Mouse (Mus musculus) MEL (cell line): ENCODE measurements around the gene Pnpla5. TPM values are rescaled to one million over a fixed set of nuclear protein-coding genes. Genes with fewer than 3 reads are reported as not detected.

Experiments
- DNase-seq: peaks from one replicate; pipeline ENCODE4 v3.0.0; 2011; ENCODE audit warnings: low read depth, low spot score
- H3K27ac ChIP-seq: 2 replicates; pipeline ENCODE4 v1.5.1; 2012; ENCODE audit warnings: low read depth, mild to moderate bottlenecking, control low read depth, low read length, moderate library complexity; ENCODE audit not compliant: control insufficient read depth
- H3K27me3 ChIP-seq, 2 experiments: fragments of 150-350 bp in 1 of 2; sonication (generic) in 1 of 2; 2 replicates each; pipeline ENCODE4 v1.6.1; 2012; ENCODE audit warnings: low read length in 2 of 2, mild to moderate bottlenecking in 2 of 2, improper control_type of control experiment in 1 of 2, moderate library complexity in 1 of 2; ENCODE audit not compliant: insufficient read depth in 2 of 2, control insufficient read depth in 1 of 2
- H3K36me3 ChIP-seq, 2 experiments: 2 replicates each; pipeline ENCODE4 v1.6.1; 2012 to 2014; ENCODE audit warnings: low read length in 2 of 2, improper control_type of control experiment in 1 of 2, inconsistent platforms in 1 of 2, mild to moderate bottlenecking in 1 of 2; ENCODE audit not compliant: insufficient read depth in 2 of 2, control insufficient read depth in 1 of 2
- H3K4me1 ChIP-seq, 2 experiments: fragments of 150-350 bp in 1 of 2; sonication (generic) in 1 of 2; 2 replicates each; pipeline ENCODE4 v1.6.1; 2012; ENCODE audit warnings: low read length in 2 of 2, improper control_type of control experiment in 1 of 2, mild to moderate bottlenecking in 1 of 2; ENCODE audit not compliant: insufficient read depth in 2 of 2, control insufficient read depth in 1 of 2
- H3K4me3 ChIP-seq, 2 experiments: fragments of 150-350 bp in 1 of 2; sonication (generic) in 1 of 2; 2 replicates each; pipeline ENCODE4 v1.5.1; 2012; ENCODE audit warnings: low read depth in 2 of 2, low read length in 2 of 2, mild to moderate bottlenecking in 2 of 2, moderate library complexity in 2 of 2, control low read depth in 1 of 2, improper control_type of control experiment in 1 of 2; ENCODE audit not compliant: control insufficient read depth in 1 of 2, insufficient read depth in 1 of 2
- H3K79me2 ChIP-seq: 2 replicates; pipeline ENCODE4 v1.6.1; 2012; ENCODE audit warnings: mild to moderate bottlenecking, low read length, moderate library complexity; ENCODE audit not compliant: control insufficient read depth, poor library complexity, insufficient read depth
- H3K9ac ChIP-seq: 2 replicates; pipeline ENCODE4 v1.6.1; 2012; ENCODE audit warnings: low read depth, mild to moderate bottlenecking, control low read depth, low read length, moderate library complexity; ENCODE audit not compliant: control insufficient read depth, poor library complexity, severe bottlenecking
- H3K9me3 ChIP-seq: fragments of 150-350 bp; sonication (generic); replicated peaks from 2 replicates; pipeline ENCODE4 v1.6.1; 2012; ENCODE audit warnings: mild to moderate bottlenecking, low read length, improper control_type of control experiment, moderate library complexity; ENCODE audit not compliant: insufficient read depth
- BHLHE40 ChIP-seq: IDR thresholded peaks from 2 replicates; pipeline ENCODE4 v1.6.1; 2012; ENCODE audit warnings: low read depth, mild to moderate bottlenecking, inconsistent platforms, low read length, improper control_type of control experiment, borderline replicate concordance
- CHD2 ChIP-seq: IDR thresholded peaks from 2 replicates; pipeline ENCODE4 v1.6.1; 2011; ENCODE audit warnings: low read length, improper control_type of control experiment
- CTCF ChIP-seq, 3 experiments: IDR thresholded peaks in 2 of 3; conservative IDR thresholded peaks in 1 of 3; 2 replicates each; pipeline ENCODE4 v1.5.1; 2011 to 2012; ENCODE audit warnings: low read length in 3 of 3, low read depth in 2 of 3, mild to moderate bottlenecking in 2 of 3, improper control_type of control experiment in 1 of 3, inconsistent platforms in 1 of 3, mixed read lengths in 1 of 3, moderate library complexity in 1 of 3; ENCODE audit not compliant: control insufficient read depth in 1 of 3, insufficient read depth in 1 of 3, poor library complexity in 1 of 3, severe bottlenecking in 1 of 3
- E2F4 ChIP-seq: IDR thresholded peaks from 2 replicates; pipeline ENCODE4 v1.6.1; 2011; ENCODE audit warnings: low read depth, low read length, improper control_type of control experiment, borderline replicate concordance
- EP300 ChIP-seq, 2 experiments: IDR thresholded peaks; 2 replicates each; pipeline ENCODE4 v1.6.1; 2011; ENCODE audit warnings: improper control_type of control experiment in 2 of 2, low read length in 2 of 2, low read depth in 1 of 2, mild to moderate bottlenecking in 1 of 2
- ETS1 ChIP-seq: IDR thresholded peaks from 2 replicates; pipeline ENCODE4 v1.6.1; 2012; ENCODE audit warnings: low read depth, mild to moderate bottlenecking, inconsistent platforms, low read length, improper control_type of control experiment, moderate library complexity
- GABPA ChIP-seq: IDR thresholded peaks from 2 replicates; pipeline ENCODE4 v1.6.1; 2012; ENCODE audit warnings: low read depth, mild to moderate bottlenecking, inconsistent platforms, low read length, improper control_type of control experiment, moderate library complexity
- GATA1 ChIP-seq: IDR thresholded peaks from 2 replicates; pipeline ENCODE4 v1.6.1; 2011; ENCODE audit warnings: low read depth, low read length, improper control_type of control experiment
- KAT2A ChIP-seq: conservative IDR thresholded peaks from 2 replicates; pipeline ENCODE4 v1.6.1; 2012; ENCODE audit warnings: low read depth, low read length, improper control_type of control experiment, inconsistent platforms
- MAZ ChIP-seq: IDR thresholded peaks from 2 replicates; pipeline ENCODE4 v1.6.1; 2012; ENCODE audit warnings: low read depth, mild to moderate bottlenecking, inconsistent platforms, low read length, improper control_type of control experiment
- NRF1 ChIP-seq: IDR thresholded peaks from 2 replicates; pipeline ENCODE4 v1.6.1; 2014; ENCODE audit warnings: low read depth, mild to moderate bottlenecking, inconsistent platforms, low read length, improper control_type of control experiment, moderate library complexity; ENCODE audit not compliant: poor library complexity, insufficient read depth, severe bottlenecking
- POLR2A ChIP-seq, 2 experiments: IDR thresholded peaks; 2 replicates each; pipeline ENCODE4 v1.6.1; 2011 to 2012; ENCODE audit warnings: low read length in 2 of 2, mild to moderate bottlenecking in 2 of 2, control low read depth in 1 of 2, improper control_type of control experiment in 1 of 2, low read depth in 1 of 2, moderate library complexity in 1 of 2; ENCODE audit not compliant: control insufficient read depth in 1 of 2, insufficient read depth in 1 of 2, poor library complexity in 1 of 2
- POLR2AphosphoS2 ChIP-seq: IDR thresholded peaks from 2 replicates; pipeline ENCODE4 v1.6.1; 2011; ENCODE audit warnings: low read length, improper control_type of control experiment
- POLR2AphosphoS5 ChIP-seq: IDR thresholded peaks from 2 replicates; pipeline ENCODE4 v1.6.1; 2012; ENCODE audit warnings: low read depth, borderline replicate concordance, mild to moderate bottlenecking, inconsistent platforms, low read length, moderate library complexity, mixed read lengths
- RCOR1 ChIP-seq: IDR thresholded peaks from 2 replicates; pipeline ENCODE4 v1.6.1; 2012; ENCODE audit warnings: low read depth, mild to moderate bottlenecking, inconsistent platforms, low read length, improper control_type of control experiment
- SIN3A ChIP-seq: IDR thresholded peaks from 2 replicates; pipeline ENCODE4 v1.6.1; 2012; ENCODE audit warnings: low read length, improper control_type of control experiment, inconsistent platforms
- SMC3 ChIP-seq: IDR thresholded peaks from 2 replicates; pipeline ENCODE4 v1.6.1; 2011; ENCODE audit warnings: low read depth, low read length, improper control_type of control experiment
- TAL1 ChIP-seq: IDR thresholded peaks from 2 replicates; pipeline ENCODE4 v1.6.1; 2012; ENCODE audit warnings: mild to moderate bottlenecking, inconsistent platforms, low read length, moderate library complexity, mixed read lengths
- TCF12 ChIP-seq: IDR thresholded peaks from 2 replicates; pipeline ENCODE4 v1.6.1; 2014; ENCODE audit warnings: low read depth, mild to moderate bottlenecking, inconsistent platforms, low read length, improper control_type of control experiment, moderate library complexity
- USF1 ChIP-seq: IDR thresholded peaks from 2 replicates; pipeline ENCODE4 v1.6.1; 2014; ENCODE audit warnings: low read depth, mild to moderate bottlenecking, inconsistent platforms, low read length, improper control_type of control experiment, moderate library complexity
- USF2 ChIP-seq, 2 experiments: IDR thresholded peaks; 2 replicates each; pipeline ENCODE4 v1.6.1; 2011 to 2012; ENCODE audit warnings: improper control_type of control experiment in 2 of 2, low read length in 2 of 2, borderline replicate concordance in 1 of 2, inconsistent platforms in 1 of 2, low read depth in 1 of 2, mild to moderate bottlenecking in 1 of 2; ENCODE audit not compliant: insufficient read depth in 1 of 2
- ZC3H11A ChIP-seq: IDR thresholded peaks from 2 replicates; pipeline ENCODE4 v1.6.1; 2012; ENCODE audit warnings: low read depth, mild to moderate bottlenecking, inconsistent platforms, low read length, improper control_type of control experiment
- ZKSCAN1 ChIP-seq: IDR thresholded peaks from 2 replicates; pipeline ENCODE4 v1.6.1; 2012; ENCODE audit warnings: low read depth, mild to moderate bottlenecking, inconsistent platforms, low read length, improper control_type of control experiment, moderate library complexity
- ZMIZ1 ChIP-seq: IDR thresholded peaks from 2 replicates; pipeline ENCODE4 v1.6.1; 2012; ENCODE audit warnings: low read depth, mild to moderate bottlenecking, inconsistent platforms, low read length, improper control_type of control experiment, moderate library complexity
- ZNF384 ChIP-seq: IDR thresholded peaks from 2 replicates; pipeline ENCODE4 v1.6.1; 2012; ENCODE audit warnings: low read depth, mild to moderate bottlenecking, inconsistent platforms, low read length, improper control_type of control experiment
- polyA plus RNA-seq, 2 experiments: library from polyadenylated mRNA; stranded (reverse) in 1 of 2; unstranded in 1 of 2; fragments of >175 nt in 1 of 2; fragments of >200 nt in 1 of 2; gene quantifications; 2 replicates each; pipeline versions ENCODE4 v1.2.1 to v1.2.4; 2012; ENCODE audit warnings: low replicate concordance in 2 of 2, low read depth in 1 of 2; ENCODE audit not compliant: insufficient read length in 2 of 2, insufficient read depth in 1 of 2, missing spikeins in 1 of 2
- total RNA-seq: library from RNA; depleted of rRNA; stranded (reverse); fragments of 300-350 nt; gene quantifications from 2 replicates; pipeline ENCODE4 v1.2.3, GENCODE M21; 2012

Pnpla5 gene
- total and polyA plus RNA-seq, 3 experiments, result not detected

GRCm38 (mm10) chr15:84124086-84124485 lies 1.1 kb upstream of the Pnpla5 start:
- Histone ChIP-seq H3K4me1 (no peaks in the 10 kb centered on the region), H3K79me2 (no peaks in the 10 kb centered on the region), H3K9me3 (no peaks in the 10 kb centered on the region), H3K9ac (no peak overlapping the region), H3K36me3 (no peaks in the 10 kb centered on the region), H3K27ac (no peak overlapping the region), H3K4me3 (no peak overlapping the region), H3K27me3 (no peaks in the 10 kb centered on the region)
- no peak for TF ChIP-seq MAZ
- no peak for TF ChIP-seq TCF12
- no peak for TF ChIP-seq POLR2AphosphoS2
- no peak for TF ChIP-seq ZMIZ1
- TF ChIP-seq USF2 (IDR thresholded peaks at IDR 0.05; ENCODE audit: borderline replicate concordance in 1 of 2, insufficient read depth in 1 of 2, low read depth in 1 of 2, low read length in 2 of 2), result no peak
- no peak for TF ChIP-seq CTCF (IDR thresholded peaks at IDR 0.05 in 2 of 3, conservative IDR thresholded peaks at IDR 0.05 in 1 of 3; ENCODE audit: control insufficient read depth in 1 of 3, insufficient read depth in 1 of 3, low read depth in 2 of 3, low read length in 3 of 3, poor library complexity in 1 of 3, severe bottlenecking in 1 of 3)
- no peak for TF ChIP-seq SMC3
- no peak for TF ChIP-seq RCOR1
- no peak for TF ChIP-seq BHLHE40
- TF ChIP-seq KAT2A, result no peak
- TF ChIP-seq POLR2AphosphoS5, result no peak
- no peak for TF ChIP-seq E2F4
- no peak for TF ChIP-seq POLR2A (IDR thresholded peaks at IDR 0.05; ENCODE audit: control insufficient read depth in 1 of 2, insufficient read depth in 1 of 2, low read depth in 1 of 2, low read length in 2 of 2, poor library complexity in 1 of 2)
- no peak for TF ChIP-seq ZC3H11A
- no peak for TF ChIP-seq ZKSCAN1
- no peak for DNase-seq

GRCm38 (mm10) chr15:84121036-84121435 lies 1.9 kb downstream of the Pnpla5 start:
- H3K9me3 ChIP-seq, result no peaks in the 10 kb centered on the region
- no peak overlapping the region for H3K4me3 ChIP-seq

More at GRCm38 (mm10) chr15:84121036-84121435, 1.9 kb downstream of the Pnpla5 start:
- Histone ChIP-seq H3K27me3 (no peaks in the 10 kb centered on the region), H3K79me2 (no peaks in the 10 kb centered on the region), H3K4me1 (no peaks in the 10 kb centered on the region), H3K36me3 (no peaks in the 10 kb centered on the region), H3K9ac (no peak overlapping the region), H3K27ac (no peak overlapping the region)
- TF ChIP-seq EP300 (IDR thresholded peaks at IDR 0.05; ENCODE audit: low read depth in 1 of 2, low read length in 2 of 2) (no peak), BHLHE40 (no peak), SMC3 (no peak), ZMIZ1 (no peak), ZNF384 (no peak), SIN3A (no peak), GABPA (no peak), GATA1 (no peak), POLR2AphosphoS5 (no peak), TAL1 (no peak), CHD2 (no peak), RCOR1 (no peak), NRF1 (no peak), USF1 (no peak), ETS1 (no peak)
- DNase-seq, result no peak
